Mouse (Mus musculus): ENCODE measurements around the gene Scn4b. TPM values are rescaled to one million over a fixed set of nuclear protein-coding genes. Genes with fewer than 3 reads are reported as not detected.

The Scn4b gene
- 10 to 100 TPM; 14.6 to 17.4 (median 15.7) TPM for total RNA-seq (2022)

DNA sequence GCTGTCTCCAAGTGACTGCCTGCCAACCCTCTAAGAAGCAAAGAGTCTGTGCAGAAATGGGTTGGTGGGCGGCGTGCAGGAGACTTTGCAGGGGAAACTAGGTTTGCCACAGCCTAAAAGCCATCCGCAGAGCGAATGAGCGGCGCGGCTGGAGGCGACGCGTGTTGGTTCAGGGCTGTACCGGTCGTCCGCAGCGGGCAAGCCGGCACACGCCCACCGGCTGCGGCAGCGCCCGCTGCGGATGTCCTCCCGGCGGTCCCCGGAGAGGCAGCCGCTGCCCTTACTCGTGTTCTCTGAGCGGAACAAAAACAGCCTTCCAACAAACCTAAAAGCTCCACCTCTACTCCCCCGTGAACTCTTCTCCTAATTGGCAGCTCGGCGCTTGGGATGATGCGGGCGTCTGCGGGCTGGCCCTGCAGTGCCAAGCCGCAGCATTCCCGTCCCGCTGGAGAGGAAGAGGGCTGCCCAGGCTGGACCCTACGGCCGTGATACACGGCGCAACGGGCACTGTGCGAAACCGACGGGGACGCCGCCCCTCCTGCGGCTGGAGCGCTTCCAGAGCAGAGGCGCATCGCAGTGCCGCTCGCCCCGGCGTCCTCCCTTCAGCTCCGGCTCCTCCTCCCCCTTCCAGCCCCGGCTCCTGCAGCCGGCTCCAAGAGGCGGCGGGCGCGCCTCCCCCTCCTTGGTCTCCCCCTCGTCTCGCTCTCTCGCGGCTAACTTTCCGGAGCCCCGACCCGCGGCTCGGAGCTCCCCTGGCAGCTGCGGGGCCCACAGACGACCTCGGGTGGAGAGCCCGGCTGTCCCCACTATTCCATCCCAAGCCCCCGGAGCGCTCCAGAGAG lies at the start of gene Scn4b:
TSS of gene Scn4b (plus strand) at position 205 of the 842 bp plus-strand sequence.
- DNase-seq (ENCODE audit: low spot score in 2 of 2): no peak

- no peak for DNase-seq (ENCODE audit: low spot score in 2 of 2)
Measured at GRCm38 (mm10) chr9:45090811-45091210, 47.4 kb upstream of the Scn4b start.

DNA sequence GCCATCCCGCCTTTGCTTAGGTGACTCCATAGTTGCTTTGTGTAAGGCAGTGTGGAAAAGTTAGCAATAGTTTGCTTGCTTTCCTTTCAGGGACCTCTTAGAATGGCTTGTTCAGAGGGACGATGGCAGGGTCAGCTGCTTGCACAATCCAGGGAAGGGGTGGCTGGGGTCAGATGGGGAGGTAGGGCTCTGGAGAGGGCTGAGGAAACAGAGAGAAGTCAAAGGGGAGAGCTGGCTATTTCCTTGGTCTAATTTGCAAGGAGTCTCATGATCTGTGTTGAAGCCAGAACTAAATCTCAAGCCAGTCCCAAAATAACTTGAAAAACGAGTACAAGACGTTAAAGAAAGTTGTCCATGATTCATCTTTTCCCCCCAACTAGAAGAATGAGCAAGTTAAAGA lies 45.6 kb upstream of the Scn4b start:
- no peak for DNase-seq (ENCODE audit: low spot score in 2 of 2)

- DNase-seq (ENCODE audit: low spot score in 2 of 2): no peak
Measured at GRCm38 (mm10) chr9:45095149-45095937, 42.9 kb upstream of the Scn4b start.

- no peak for DNase-seq (ENCODE audit: low spot score in 2 of 2)
Measured at GRCm38 (mm10) chr9:45097877-45098276, 40.3 kb upstream of the Scn4b start.

DNA sequence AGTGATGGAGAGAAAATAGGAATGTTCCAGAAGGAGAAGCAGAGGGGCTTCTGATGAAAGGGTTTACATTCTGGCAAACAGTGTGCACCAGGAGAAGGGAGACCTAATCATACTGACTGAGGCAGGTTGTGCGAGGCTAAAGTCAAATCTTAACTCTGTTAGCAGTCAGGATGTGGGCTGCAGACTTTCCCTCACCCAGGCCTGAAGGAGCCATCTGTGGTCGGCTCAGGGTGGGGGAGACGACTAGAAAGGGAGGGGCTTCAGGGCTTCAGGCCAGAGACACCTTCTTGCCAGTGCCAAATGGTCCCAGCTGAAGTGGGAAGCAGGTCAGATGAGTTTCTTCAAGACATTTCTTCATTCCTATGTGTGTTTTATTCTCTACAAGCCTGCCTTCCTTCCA lies 39.8 kb upstream of the Scn4b start:
- no peak for DNase-seq (ENCODE audit: low spot score in 2 of 2)

GRCm38 (mm10) chr9:45102528-45102927 lies 35.7 kb upstream of the Scn4b start:
- DNase-seq (ENCODE audit: low spot score in 2 of 2): no peak

DNA sequence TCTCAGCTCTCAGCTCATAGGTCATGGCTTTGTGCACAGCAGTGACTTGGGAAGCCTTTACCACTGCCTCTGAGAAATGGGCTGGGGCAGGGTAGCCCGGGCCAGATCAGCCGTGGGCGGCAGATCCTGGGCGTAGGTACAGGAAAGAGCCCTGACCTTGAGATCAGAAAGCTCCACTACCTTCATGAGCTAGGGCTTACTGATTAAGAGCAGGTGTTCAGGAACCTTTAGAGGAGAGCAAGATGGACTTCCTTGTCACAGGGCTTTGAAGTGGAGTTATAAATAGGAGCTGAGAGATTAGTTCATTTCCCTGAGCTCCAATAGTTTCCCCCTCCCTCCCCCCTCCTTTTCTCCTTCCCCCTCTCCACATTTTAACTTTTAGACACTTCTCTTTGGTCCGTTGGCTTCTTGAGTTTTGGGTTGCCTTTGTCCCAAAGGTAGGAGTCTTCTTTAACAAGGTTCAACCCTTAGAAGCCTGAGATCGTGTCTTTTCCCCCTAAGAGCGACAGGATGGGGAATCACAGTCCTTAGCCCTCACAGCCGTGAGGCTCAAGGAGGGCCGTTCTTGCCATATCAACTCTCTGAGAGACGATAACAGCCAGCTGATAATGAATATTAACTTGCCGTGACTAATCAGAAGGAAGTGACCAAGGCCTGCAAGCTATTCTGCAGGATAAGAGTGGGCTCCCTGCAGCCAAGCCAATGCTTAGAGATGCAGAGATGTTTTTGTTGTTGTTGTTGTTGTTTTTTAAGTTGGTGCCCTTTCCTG lies 34.8 kb upstream of the Scn4b start:
- DNase-seq (ENCODE audit: low spot score in 2 of 2): no peak

GRCm38 (mm10) chr9:45105596-45106374 lies 32.4 kb upstream of the Scn4b start:
- DNase-seq (ENCODE audit: low spot score in 2 of 2): no peak

DNA sequence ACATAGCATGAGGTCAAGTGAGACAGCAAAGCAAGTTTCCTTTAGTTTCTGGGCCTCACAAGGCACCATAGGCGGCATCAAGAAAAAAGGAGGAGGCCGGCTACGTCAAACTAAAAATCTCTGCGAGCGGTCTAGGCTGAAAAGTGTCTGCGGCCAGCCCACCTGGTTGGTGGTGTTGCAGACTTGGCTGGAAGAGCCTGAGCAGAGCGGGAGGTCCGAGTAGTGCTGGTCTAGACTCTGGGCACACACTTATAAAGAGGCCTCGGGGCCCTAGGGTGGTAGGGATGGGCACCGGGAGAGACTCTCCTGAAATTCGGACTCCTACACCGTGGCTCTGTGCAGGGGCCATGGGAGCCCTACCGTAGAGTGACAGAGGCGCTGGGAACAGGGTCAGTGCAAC lies 22.5 kb upstream of the Scn4b start:
- DNase-seq (ENCODE audit: low spot score in 2 of 2): peak; percentile 53 to 66

- no peak for DNase-seq (ENCODE audit: low spot score in 2 of 2)
Measured at GRCm38 (mm10) chr9:45116819-45117218, 21.4 kb upstream of the Scn4b start.

DNA sequence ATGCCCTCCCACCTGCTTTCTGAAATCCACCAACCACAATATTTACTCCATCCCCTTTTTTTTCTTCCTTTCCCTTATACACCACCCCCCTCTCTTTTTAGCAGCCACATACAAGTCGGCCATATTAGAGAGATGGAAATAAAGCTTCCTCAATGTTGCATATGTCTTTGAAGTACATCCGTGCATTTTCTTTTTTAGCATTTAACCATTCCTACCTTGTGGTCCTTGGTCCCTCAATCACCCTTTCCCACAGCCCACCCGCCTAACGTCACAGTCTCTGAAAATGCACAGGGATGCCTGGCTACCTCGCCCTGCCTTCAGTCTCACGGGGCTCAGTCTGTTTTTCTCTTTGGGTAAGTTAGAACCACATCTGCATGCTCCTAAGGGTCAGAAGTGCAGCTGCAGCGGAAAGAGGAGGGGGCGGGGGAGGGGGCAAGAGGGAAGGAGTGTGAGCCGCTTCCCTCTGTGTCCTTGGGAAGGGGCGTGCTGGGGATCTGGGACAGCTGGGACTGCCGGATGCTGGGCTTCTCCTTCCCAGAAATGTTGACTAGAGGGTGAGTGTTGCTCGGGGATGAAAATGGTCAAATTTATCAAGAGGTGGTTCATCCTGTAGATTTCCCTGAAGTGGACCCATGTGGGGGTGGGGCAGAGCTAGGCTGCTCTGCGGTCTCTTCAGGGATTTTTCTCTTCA lies 20.3 kb upstream of the Scn4b start, which contains the start of gene Scn2b:
TSS of gene Scn2b (plus strand) at position 42 of the 691 bp plus-strand sequence.
- peak in 1 of 2 experiments; percentile 19 for DNase-seq (ENCODE audit: low spot score in 2 of 2)

- DNase-seq (ENCODE audit: low spot score in 2 of 2): no peak
Measured at GRCm38 (mm10) chr9:45118552-45118951, 19.6 kb upstream of the Scn4b start.

- no peak for DNase-seq (ENCODE audit: low spot score in 2 of 2)
Measured at GRCm38 (mm10) chr9:45119316-45119953, 18.8 kb upstream of the Scn4b start.

GRCm38 (mm10) chr9:45119954-45120530 lies 18.2 kb upstream of the Scn4b start:
- DNase-seq (ENCODE audit: low spot score in 2 of 2): no peak

DNA sequence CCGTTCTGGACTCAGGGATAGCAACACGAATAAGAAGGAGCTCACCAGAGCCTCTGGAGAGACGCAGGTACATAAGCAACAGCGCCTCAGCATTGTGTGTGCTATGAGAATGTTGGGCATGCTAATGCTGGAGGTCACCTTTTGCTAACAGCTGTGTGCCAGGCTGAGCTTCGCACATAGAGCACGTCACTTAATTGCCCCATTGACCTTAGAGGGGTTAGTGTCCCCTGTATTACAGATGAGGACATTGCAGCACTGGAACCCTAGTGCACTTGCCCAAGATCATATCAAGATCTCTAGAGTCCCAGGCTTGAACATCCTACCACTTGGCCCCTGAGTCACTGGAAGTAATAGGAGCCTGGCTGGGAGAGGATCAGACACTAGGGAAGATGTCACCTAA lies 17.6 kb upstream of the Scn4b start:
- no peak for DNase-seq (ENCODE audit: low spot score in 2 of 2)

GRCm38 (mm10) chr9:45121001-45121400 lies 17.2 kb upstream of the Scn4b start:
- no peak for DNase-seq (ENCODE audit: low spot score in 2 of 2)

GRCm38 (mm10) chr9:45121769-45122168 lies 16.4 kb upstream of the Scn4b start:
- DNase-seq (ENCODE audit: low spot score in 2 of 2): peak; percentile 69 to 72

GRCm38 (mm10) chr9:45122209-45122761 lies 15.9 kb upstream of the Scn4b start:
- DNase-seq (ENCODE audit: low spot score in 2 of 2): peak; percentile 74 to 76
